Mouse (Mus musculus): ENCODE measurements around the gene Leap2.

GRCm38 (mm10) chr11:53458996-53459395 lies 36.0 kb upstream of the Leap2 start:
- TF ChIP-seq CTCF (IDR thresholded peaks at IDR 0.05; ENCODE audit: low read depth, low read length): no peak
- no peak for TF ChIP-seq POLR2A (IDR thresholded peaks at IDR 0.05; ENCODE audit: extremely low read depth, insufficient read depth, low read length)
